Mouse (Mus musculus): Measurements from ENCODE around the gene Arhgef7.

Gene Arhgef7

GRCm38 (mm10) chr8:11727651-11728481 lies at the start of gene Arhgef7:
TSS of gene Arhgef7 (plus strand) at chr8:11727721.
- DNase-seq, result peak; percentile 85

- no peak for DNase-seq
Observed at GRCm38 (mm10) chr8:11684558-11684957, 43.0 kb upstream of the Arhgef7 start.

- no peak for DNase-seq
Observed at GRCm38 (mm10) chr8:11687251-11687650, 40.3 kb upstream of the Arhgef7 start.

GRCm38 (mm10) chr8:11689945-11690344 lies 37.6 kb upstream of the Arhgef7 start:
- DNase-seq, result no peak

GRCm38 (mm10) chr8:11691284-11691683 lies 36.2 kb upstream of the Arhgef7 start:
- no peak for DNase-seq

GRCm38 (mm10) chr8:11691761-11692160 lies 35.8 kb upstream of the Arhgef7 start:
- no peak for DNase-seq

GRCm38 (mm10) chr8:11692455-11692854 lies 35.1 kb upstream of the Arhgef7 start:
- DNase-seq, result no peak

GRCm38 (mm10) chr8:11693972-11694371 lies 33.5 kb upstream of the Arhgef7 start:
- no peak for DNase-seq

- no peak for DNase-seq
Observed at GRCm38 (mm10) chr8:11696176-11696575, 31.3 kb upstream of the Arhgef7 start.

GRCm38 (mm10) chr8:11697467-11697866 lies 30.1 kb upstream of the Arhgef7 start:
- DNase-seq, result no peak

- DNase-seq, result no peak
Observed at GRCm38 (mm10) chr8:11699442-11700001, 28.0 kb upstream of the Arhgef7 start.

- DNase-seq, result peak; percentile 80
Observed at GRCm38 (mm10) chr8:11700060-11701032, 27.2 kb upstream of the Arhgef7 start.

GRCm38 (mm10) chr8:11701033-11701362 lies 26.5 kb upstream of the Arhgef7 start, which contains the start of gene 1700016D06Rik:
TSS of gene 1700016D06Rik (minus strand) at chr8:11701063.
- no peak for DNase-seq

- no peak for DNase-seq
Observed at GRCm38 (mm10) chr8:11701428-11701827, 26.1 kb upstream of the Arhgef7 start.

GRCm38 (mm10) chr8:11703789-11704188 lies 23.7 kb upstream of the Arhgef7 start:
- DNase-seq, result no peak

GRCm38 (mm10) chr8:11704716-11705420 lies 22.7 kb upstream of the Arhgef7 start:
- no peak for DNase-seq

- DNase-seq, result no peak
Observed at GRCm38 (mm10) chr8:11705818-11706217, 21.7 kb upstream of the Arhgef7 start.

GRCm38 (mm10) chr8:11707701-11708100 lies 19.8 kb upstream of the Arhgef7 start:
- no peak for DNase-seq

GRCm38 (mm10) chr8:11708815-11709214 lies 18.7 kb upstream of the Arhgef7 start:
- DNase-seq, result no peak

GRCm38 (mm10) chr8:11709542-11709941 lies 18.0 kb upstream of the Arhgef7 start:
- DNase-seq, result no peak

- DNase-seq, result no peak
Observed at GRCm38 (mm10) chr8:11710415-11710814, 17.1 kb upstream of the Arhgef7 start.

- DNase-seq, result no peak
Observed at GRCm38 (mm10) chr8:11712244-11712643, 15.3 kb upstream of the Arhgef7 start.

- DNase-seq, result no peak
Observed at GRCm38 (mm10) chr8:11717194-11717593, 10.3 kb upstream of the Arhgef7 start.
